Comparison of ENCODE assay signal across 8 mouse cellular contexts in genomic region chr19:45220593-45221457, GRCm38 (mm10). TPM values are rescaled to one million over a fixed set of nuclear protein-coding genes. Genes with fewer than 3 reads are reported as not detected.
A peak's percentile ranks its signal among the peaks of the same experiment; 100 is the strongest.
DNase-seq lines count a peak whose midpoint lies in the region; ATAC-seq and TF ChIP-seq lines count a peak whose summit lies in the region.

No protein-coding gene starts in this region.

- peak overlapping the region; percentile 54 for H3K4me2 ChIP-seq in embryonic facial prominence, embryonic 12.5 days (replicated peaks)
- peak overlapping the region; percentile 43 for H3K4me2 ChIP-seq in limb, embryonic 14.5 days (replicated peaks; ENCODE audit: low read depth, low read length, severe bottlenecking)
- H3K4me2 ChIP-seq in midbrain, embryonic 16.5 days (ENCODE audit: low read length): peak overlapping the region; percentile 64

- H3K4me3 ChIP-seq in embryonic facial prominence, embryonic 12.5 days: peak overlapping the region; percentile 23
- H3K4me3 ChIP-seq in limb, embryonic 14.5 days (replicated peaks; ENCODE audit: low read length): peak overlapping the region; percentile 24
- peak overlapping the region; percentile 24; the same call in 1 of the 2 replicates for H3K4me3 ChIP-seq in midbrain, embryonic 16.5 days (ENCODE audit: low read depth, low read length)

- H3K9me3 ChIP-seq in embryonic facial prominence, embryonic 12.5 days: no peaks in the 10 kb centered on the region
- H3K9me3 ChIP-seq in limb, embryonic 14.5 days (ENCODE audit: control insufficient read depth, low read length): no peaks in the 10 kb centered on the region
- H3K9me3 ChIP-seq in midbrain, embryonic 16.5 days (replicated peaks; ENCODE audit: control insufficient read depth, low read length, poor library complexity, severe bottlenecking): no peaks in the 10 kb centered on the region

- WGBS in embryonic facial prominence, embryonic 12.5 days: 2% methylated on average over 29 of the region's 29 CpGs
- 1% methylated on average over 29 of the region's 29 CpGs for WGBS in limb, embryonic 14.5 days
- WGBS in midbrain, embryonic 16.5 days: 2% methylated on average over 29 of the region's 29 CpGs

- no peak overlapping the region for H3K9ac ChIP-seq in embryonic facial prominence, embryonic 12.5 days
- peak overlapping the region; percentile 26; the same call in 1 of the 2 replicates for H3K9ac ChIP-seq in limb, embryonic 14.5 days (ENCODE audit: low read depth, low read length, severe bottlenecking)
- peak overlapping the region; percentile 55 for H3K9ac ChIP-seq in midbrain, embryonic 16.5 days (ENCODE audit: low read depth, low read length)

- DNase-seq in CD4-positive, CD25-positive, alpha-beta regulatory T cell, adult 2 months (ENCODE audit: low read depth, low spot score): peak; percentile 90
- DNase-seq in adrenal gland, postnatal 36 days: peak; percentile 77 to 83
- peak; percentile 69 for DNase-seq in heart, adult 8-10 months (ENCODE audit: low spot score)
- peak; percentile 56 to 74 for DNase-seq in kidney, adult 8-10 months
- peak; percentile 76 for DNase-seq in limb, embryonic 14.5 days (ENCODE audit: low spot score)
- DNase-seq in spleen, postnatal 4 days (ENCODE audit: low spot score in 2 of 2): peak; percentile 66 to 88

- H3K27ac ChIP-seq in embryonic facial prominence, embryonic 12.5 days: no peak overlapping the region
- no peak overlapping the region for H3K27ac ChIP-seq in limb, embryonic 14.5 days (replicated peaks; ENCODE audit: low read depth, low read length)
- H3K27ac ChIP-seq in midbrain, embryonic 16.5 days (ENCODE audit: low read length): no peak overlapping the region

- ATAC-seq in embryonic facial prominence, embryonic 12.5 days (ENCODE audit: insufficient number of reproducible peaks, insufficient read depth, low FRiP score, low TSS enrichment): no peak; the same call in 1 of the 2 replicates
- peak; percentile 75 for ATAC-seq in limb, embryonic 14.5 days (ENCODE audit: low FRiP score, low read depth)
- peak; percentile 84 for ATAC-seq in midbrain, embryonic 16.5 days

- no peaks in the 10 kb centered on the region for H3K4me1 ChIP-seq in embryonic facial prominence, embryonic 12.5 days
- no peaks in the 10 kb centered on the region for H3K4me1 ChIP-seq in limb, embryonic 14.5 days (ENCODE audit: control insufficient read depth, insufficient read depth, low read length)
- peaks cover 5% of the 10 kb centered on the region; the same call in 1 of the 2 replicates for H3K4me1 ChIP-seq in midbrain, embryonic 16.5 days (ENCODE audit: control insufficient read depth, insufficient read depth, low read length)

- peaks cover 64% of the 10 kb centered on the region for H3K27me3 ChIP-seq in embryonic facial prominence, embryonic 12.5 days
- peaks cover 47% of the 10 kb centered on the region for H3K27me3 ChIP-seq in limb, embryonic 14.5 days (ENCODE audit: control insufficient read depth, insufficient read depth, low read length)
- peaks cover 54% of the 10 kb centered on the region for H3K27me3 ChIP-seq in midbrain, embryonic 16.5 days (ENCODE audit: control insufficient read depth, insufficient read depth, low read depth, low read length)

- no peak for TF ChIP-seq POLR2A in limb, embryonic 14.5 days (IDR thresholded peaks at IDR 0.05; ENCODE audit: borderline replicate concordance, extremely low read depth, insufficient read depth, insufficient read length)

- H3K36me3 ChIP-seq in embryonic facial prominence, embryonic 12.5 days: no peaks in the 10 kb centered on the region
- H3K36me3 ChIP-seq in limb, embryonic 14.5 days (ENCODE audit: control insufficient read depth, insufficient read depth, low read length): no peaks in the 10 kb centered on the region
- H3K36me3 ChIP-seq in midbrain, embryonic 16.5 days (ENCODE audit: control insufficient read depth, insufficient read depth, low read length): no peaks in the 10 kb centered on the region

RNA-seq across cellular contexts. Expression of gene Lbx1, which starts 14.8 kb away (rescaled TPM):
- under 1 TPM; 0.10 to 0.17 TPM for total RNA-seq in adrenal gland, postnatal 36 days (2021)
- polyA plus RNA-seq in embryonic facial prominence, embryonic 12.5 days (2016; fragmentation: Nextera tagmentation; extraction: Ambion mirVana): 0.64 and 1.2 TPM in 2 replicates
- under 1 TPM in 1 of 4 experiments, not detected in 3; 0.17 TPM for total RNA-seq in heart, adult 8-10 months (2022)
- 2.7 and 3.9 TPM in 2 replicates for polyA plus RNA-seq in limb, embryonic 14.5 days (2012; rRNA removed)
- polyA plus RNA-seq in limb, embryonic 14.5 days (2014; fragmentation: Nextera tagmentation; extraction: Ambion mirVana): 1.4 and 2.2 TPM in 2 replicates
- polyA plus RNA-seq in midbrain, embryonic 16.5 days (2015; fragmentation: Nextera tagmentation; extraction: Ambion mirVana): 0.07 and 0.08 TPM in 2 replicates
